Mouse (Mus musculus) intestine, embryonic 15.5 days (tissue): Measurements from ENCODE around the gene Rai2. TPM values are rescaled to one million over a fixed set of nuclear protein-coding genes. Genes with fewer than 3 reads are reported as not detected.
"Not testable (repeated sequence)": the region's sequence is repeated elsewhere in the genome, so short reads cannot be mapped to it uniquely, and the experiment has no call there.

Experiments used
- ATAC-seq: fragments of 200-750 bp; cut with Nextera tagmentation; 2 replicates; pipeline ENCODE4 v1.8.0; 2017; ENCODE audit warnings: moderate TSS enrichment, moderate library complexity
- H3K27ac ChIP-seq: fragments of 300-500 bp; sonication (generic); 2 replicates; pipeline ENCODE4 v1.5.1; 2015; ENCODE audit warnings: mild to moderate bottlenecking, inconsistent platforms
- H3K27me3 ChIP-seq: fragments of 300-500 bp; sonication (generic); replicated peaks from 2 replicates; pipeline ENCODE4 v1.6.1; 2015; ENCODE audit warnings: inconsistent platforms
- H3K36me3 ChIP-seq: fragments of 300-500 bp; sonication (generic); 2 replicates; pipeline ENCODE4 v1.6.1; 2015; ENCODE audit warnings: inconsistent platforms
- H3K4me1 ChIP-seq: fragments of 300-500 bp; sonication (generic); replicated peaks from 2 replicates; pipeline ENCODE4 v1.6.1; 2015; ENCODE audit warnings: inconsistent platforms
- H3K4me2 ChIP-seq: fragments of 300-500 bp; sonication (generic); replicated peaks from 2 replicates; pipeline ENCODE4 v1.6.1; 2015; ENCODE audit warnings: mild to moderate bottlenecking, inconsistent platforms
- H3K4me3 ChIP-seq: fragments of 300-500 bp; sonication (generic); replicated peaks from 2 replicates; pipeline ENCODE4 v1.5.1; 2015; ENCODE audit warnings: inconsistent platforms
- H3K9ac ChIP-seq: fragments of 300-500 bp; sonication (generic); 2 replicates; pipeline ENCODE4 v1.6.1; 2015; ENCODE audit warnings: inconsistent platforms
- H3K9me3 ChIP-seq: fragments of 300-500 bp; sonication (generic); 2 replicates; pipeline ENCODE4 v1.6.1; 2016; ENCODE audit warnings: inconsistent platforms
- WGBS: fragments of 180-500 bp; shearing (Covaris S2); methylation state at CpG from one replicate; pipeline ENCODE4 v1.1.7; 2015; 5-methylcytosine and 5-hydroxymethylcytosine counted together
- polyA plus RNA-seq: library from polyadenylated mRNA; unstranded; fragments of >200 nt; fragmentation: Nextera tagmentation; extraction: Ambion mirVana; gene quantifications from 2 replicates; pipeline ENCODE4 v1.2.1, GENCODE M21; 2015

Rai2 gene
- polyA plus RNA-seq, 1 experiment from 2014 or later: 10.8 TPM

DNA sequence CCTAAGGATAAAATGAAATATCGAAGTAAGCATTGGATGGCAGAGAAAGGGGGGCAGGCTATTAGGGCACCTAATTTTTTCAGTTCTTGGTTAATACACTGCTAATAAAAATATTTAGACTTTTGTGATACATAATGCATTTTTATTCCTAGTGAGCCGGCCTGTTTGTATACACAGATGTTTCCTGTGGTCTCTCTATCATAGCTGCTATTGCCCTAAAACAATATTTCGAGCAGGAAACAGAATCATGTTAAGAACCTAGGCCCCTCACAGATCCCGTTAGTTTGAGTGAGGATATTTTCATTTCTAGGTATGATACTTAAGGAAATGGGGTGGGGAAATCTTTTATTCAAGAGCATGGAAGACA lies 17.4 kb downstream of the Rai2 start:
- no peaks in the 10 kb centered on the region for H3K9me3 ChIP-seq
- no peak overlapping the region for H3K9ac ChIP-seq
- H3K36me3 ChIP-seq: no peaks in the 10 kb centered on the region
- 63% methylated on average over 4 of the region's 4 CpGs for WGBS
- H3K4me1 ChIP-seq: no peaks in the 10 kb centered on the region
- H3K27ac ChIP-seq: no peak overlapping the region
- ATAC-seq: no peak
- H3K4me2 ChIP-seq: no peak overlapping the region
- peaks cover 8% of the 10 kb centered on the region; the same call in 1 of the 2 replicates for H3K27me3 ChIP-seq
- H3K4me3 ChIP-seq: no peak overlapping the region

GRCm38 (mm10) chrX:161739374-161739773 lies 22.5 kb downstream of the Rai2 start:
- Histone ChIP-seq H3K4me2 (no peak overlapping the region), H3K9me3 (no peaks in the 10 kb centered on the region), H3K36me3 (no peaks in the 10 kb centered on the region), H3K4me1 (no peaks in the 10 kb centered on the region), H3K27me3 (no peaks in the 10 kb centered on the region; the same call in 1 of the 2 replicates), H3K4me3 (no peak overlapping the region), H3K27ac (no peak overlapping the region), H3K9ac (no peak overlapping the region)
- ATAC-seq: no peak
- WGBS: 71% methylated on average over 1 of the region's 1 CpGs

GRCm38 (mm10) chrX:161743080-161743479 lies 26.2 kb downstream of the Rai2 start:
- no peak overlapping the region for H3K27ac ChIP-seq
- no peaks in the 10 kb centered on the region for H3K4me1 ChIP-seq
- H3K36me3 ChIP-seq: no peaks in the 10 kb centered on the region
- WGBS: 68% methylated on average over 3 of the region's 3 CpGs
- H3K4me3 ChIP-seq: no peak overlapping the region
- ATAC-seq: no peak
- H3K27me3 ChIP-seq: no peaks in the 10 kb centered on the region
- no peaks in the 10 kb centered on the region for H3K9me3 ChIP-seq
- no peak overlapping the region for H3K4me2 ChIP-seq
- H3K9ac ChIP-seq: no peak overlapping the region

DNA sequence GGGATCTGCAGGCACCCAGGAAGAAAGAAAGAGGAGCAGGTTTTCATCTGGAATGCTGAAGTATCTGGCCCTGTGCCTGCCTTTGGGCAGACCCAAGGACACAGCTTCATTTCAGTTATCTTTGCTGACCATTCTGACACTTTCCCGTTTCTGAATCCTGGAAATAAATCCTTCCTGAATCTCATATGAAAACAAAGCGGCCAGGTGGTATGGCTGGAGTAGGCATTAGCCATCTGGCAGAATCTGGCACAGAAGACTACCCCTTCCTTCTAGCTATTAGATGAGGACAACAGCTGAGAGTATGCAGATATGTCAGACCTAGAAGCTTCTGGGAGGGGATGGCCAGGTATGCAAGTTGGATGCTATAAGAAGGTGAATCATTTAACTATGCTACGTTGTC lies 28.4 kb downstream of the Rai2 start:
- Histone ChIP-seq H3K4me2 (no peak overlapping the region), H3K9me3 (no peaks in the 10 kb centered on the region), H3K4me1 (no peaks in the 10 kb centered on the region), H3K4me3 (no peak overlapping the region), H3K9ac (no peak overlapping the region), H3K27me3 (no peaks in the 10 kb centered on the region), H3K36me3 (no peaks in the 10 kb centered on the region), H3K27ac (no peak overlapping the region)
- WGBS: 75% methylated on average over 3 of the region's 3 CpGs
- no peak for ATAC-seq

DNA sequence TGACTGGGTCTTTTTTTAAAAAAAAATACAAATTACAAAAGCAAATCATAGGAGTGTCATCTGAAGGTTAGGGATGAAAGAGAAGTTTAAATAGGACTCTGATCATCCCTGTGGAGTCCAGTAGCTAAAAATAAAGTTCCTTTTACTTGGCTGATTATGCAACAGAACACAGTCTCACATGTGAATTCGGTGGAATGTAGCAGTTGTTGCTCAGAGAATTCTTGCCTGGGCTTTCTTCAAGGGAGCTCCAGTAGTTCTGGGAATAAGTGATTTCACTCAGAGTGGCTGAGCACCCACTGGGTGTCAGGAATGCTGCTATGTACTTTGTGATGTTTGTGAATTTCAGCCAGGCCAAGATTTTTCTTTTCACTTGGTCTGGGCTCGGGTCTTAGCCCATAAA lies 30.5 kb downstream of the Rai2 start:
- Histone ChIP-seq H3K27me3 (no peaks in the 10 kb centered on the region), H3K27ac (no peak overlapping the region), H3K36me3 (no peaks in the 10 kb centered on the region), H3K4me2 (no peak overlapping the region), H3K9me3 (no peaks in the 10 kb centered on the region), H3K4me3 (no peak overlapping the region), H3K9ac (no peak overlapping the region), H3K4me1 (no peaks in the 10 kb centered on the region)
- no peak for ATAC-seq
- 67% methylated on average over 2 of the region's 2 CpGs for WGBS

DNA sequence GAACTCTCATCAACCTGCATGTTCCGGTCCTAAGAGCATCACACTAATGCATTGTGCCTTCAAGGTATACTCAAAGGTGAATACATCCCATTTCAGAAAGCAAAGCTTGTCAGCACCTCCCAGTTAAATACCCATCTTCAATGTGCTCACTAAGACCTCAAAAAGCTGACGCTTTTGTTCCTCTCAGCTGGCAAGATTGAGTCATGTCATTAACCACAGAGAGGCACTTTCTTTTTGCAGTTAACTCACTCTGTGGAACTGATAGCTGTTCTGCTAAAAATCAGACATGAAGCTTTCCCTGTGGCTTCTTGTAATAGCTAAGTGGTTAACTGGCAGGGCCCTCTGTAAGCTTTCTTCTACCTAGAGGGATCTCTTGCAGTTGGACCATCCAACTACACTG lies 36.6 kb downstream of the Rai2 start:
- H3K27me3 ChIP-seq: no peaks in the 10 kb centered on the region
- no peaks in the 10 kb centered on the region for H3K36me3 ChIP-seq
- no peak for ATAC-seq
- H3K27ac ChIP-seq: no peak overlapping the region
- no peaks in the 10 kb centered on the region for H3K9me3 ChIP-seq
- no peak overlapping the region for H3K9ac ChIP-seq
- H3K4me1 ChIP-seq: no peaks in the 10 kb centered on the region
- no peak overlapping the region for H3K4me3 ChIP-seq
- H3K4me2 ChIP-seq: no peak overlapping the region
- WGBS: 85% methylated on average over 2 of the region's 2 CpGs

DNA sequence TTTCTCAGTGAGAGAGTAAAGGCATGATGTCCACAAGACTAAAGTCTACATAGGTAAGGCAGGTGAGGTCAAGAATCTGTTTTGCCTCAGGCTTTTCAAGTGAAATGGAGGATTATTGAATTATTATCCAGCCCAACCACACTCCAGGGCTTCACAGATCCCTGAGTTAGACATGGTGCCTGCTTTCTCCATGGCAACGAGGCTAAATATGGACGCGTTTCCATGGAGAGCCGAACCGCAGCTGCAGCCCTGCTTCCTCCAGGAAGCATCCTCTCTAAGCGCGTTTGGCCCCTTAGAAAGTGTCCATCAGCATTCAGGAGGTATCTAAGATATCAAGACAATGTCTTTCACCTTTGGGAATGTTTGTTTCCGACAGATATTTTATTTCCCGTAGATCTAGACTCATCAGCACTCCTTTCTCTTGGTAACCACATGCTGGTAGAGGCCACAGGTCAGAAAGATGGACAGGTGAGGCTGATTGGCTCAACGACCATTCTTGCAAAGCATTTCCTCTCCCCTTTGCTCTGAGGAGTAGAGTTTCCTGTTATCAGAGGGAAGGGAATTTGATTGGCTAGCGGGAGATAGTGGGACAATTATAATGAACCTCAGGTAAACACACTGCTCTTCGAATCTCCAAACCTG lies 59.6 kb downstream of the Rai2 start:
- WGBS: 73% methylated on average over 12 of the region's 12 CpGs
- Histone ChIP-seq H3K4me2 (no peak overlapping the region), H3K4me1 (no peaks in the 10 kb centered on the region), H3K27ac (no peak overlapping the region), H3K9ac (no peak overlapping the region), H3K9me3 (no peaks in the 10 kb centered on the region), H3K36me3 (no peaks in the 10 kb centered on the region), H3K4me3 (no peak overlapping the region), H3K27me3 (no peaks in the 10 kb centered on the region)
- no peak for ATAC-seq

- 80% methylated on average over 6 of the region's 6 CpGs for WGBS
- no peak overlapping the region for H3K4me3 ChIP-seq
- H3K27ac ChIP-seq: no peak overlapping the region
- no peak overlapping the region for H3K9ac ChIP-seq
- no peaks in the 10 kb centered on the region for H3K9me3 ChIP-seq
- no peaks in the 10 kb centered on the region for H3K4me1 ChIP-seq
- no peak overlapping the region for H3K4me2 ChIP-seq
- H3K27me3 ChIP-seq: no peaks in the 10 kb centered on the region
- no peak for ATAC-seq
- H3K36me3 ChIP-seq: no peaks in the 10 kb centered on the region
Observed at GRCm38 (mm10) chrX:161780321-161781034, 63.6 kb downstream of the Rai2 start.

GRCm38 (mm10) chrX:161790182-161790581 lies 73.3 kb downstream of the Rai2 start:
- ATAC-seq: no peak
- WGBS: 26% methylated on average over 6 of the region's 6 CpGs

DNA sequence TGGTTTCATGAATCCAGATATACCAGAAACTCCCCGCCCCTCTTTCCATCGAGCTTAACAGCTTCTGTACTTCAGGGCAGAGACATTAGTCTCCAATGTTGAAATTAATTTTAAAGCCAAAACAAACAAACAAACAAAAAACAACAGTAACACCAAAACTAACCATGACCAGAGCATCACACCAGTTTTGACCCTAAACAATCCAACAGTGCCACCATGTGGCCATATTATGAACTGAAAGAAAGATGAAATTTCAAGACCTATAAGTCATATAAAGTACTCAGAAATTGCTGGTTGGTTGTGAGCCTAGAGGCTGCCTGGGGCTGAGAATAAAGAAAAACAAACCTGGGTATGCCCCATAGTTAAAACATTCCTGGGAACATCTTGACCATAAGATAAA lies 109.3 kb downstream of the Rai2 start:
- H3K4me1 ChIP-seq, H3K9me3 ChIP-seq, H3K9ac ChIP-seq, H3K4me2 ChIP-seq, H3K27me3 ChIP-seq, H3K27ac ChIP-seq, ATAC-seq, H3K36me3 ChIP-seq, H3K4me3 ChIP-seq: not testable (repeated sequence)
- 28% methylated on average over 2 of the region's 2 CpGs for WGBS

More at GRCm38 (mm10) chrX:161790182-161790581, 73.3 kb downstream of the Rai2 start:
- H3K4me3 ChIP-seq: no peak overlapping the region
- no peaks in the 10 kb centered on the region for H3K9me3 ChIP-seq
- no peak overlapping the region for H3K9ac ChIP-seq
- H3K4me2 ChIP-seq: no peak overlapping the region
- H3K27me3 ChIP-seq: peaks cover 2% of the 10 kb centered on the region; the same call in 1 of the 2 replicates
- no peak overlapping the region for H3K27ac ChIP-seq
- H3K36me3 ChIP-seq: no peaks in the 10 kb centered on the region
- H3K4me1 ChIP-seq: no peaks in the 10 kb centered on the region
